Mouse (Mus musculus): ENCODE measurements around the gene Ugt2b35. TPM values are rescaled to one million over a fixed set of nuclear protein-coding genes. Genes with fewer than 3 reads are reported as not detected.

The Ugt2b35 gene
- polyA plus RNA-seq, 1 experiment from 2014 or later, result not detected

Other genes with a start within 250 kb of the Ugt2b35 start
- 51.2 and 57.9 TPM in 2 replicates for gene Ythdc1, start 196.6 kb upstream of the Ugt2b35 start, polyA plus RNA-seq (2014; fragmentation: Nextera tagmentation; extraction: Ambion mirVana)
- not detected in 2 replicates for gene Ugt2b34, start 93.9 kb upstream of the Ugt2b35 start, polyA plus RNA-seq (2014; fragmentation: Nextera tagmentation; extraction: Ambion mirVana)
- not detected in 2 replicates for gene Ugt2b1, start 74.3 kb upstream of the Ugt2b35 start, polyA plus RNA-seq (2014; fragmentation: Nextera tagmentation; extraction: Ambion mirVana)
- not detected in 2 replicates for gene Ugt2b36, start 91.7 kb downstream of the Ugt2b35 start, polyA plus RNA-seq (2014; fragmentation: Nextera tagmentation; extraction: Ambion mirVana)
- not detected in 2 replicates for gene Ugt2b5, start 139.5 kb downstream of the Ugt2b35 start, polyA plus RNA-seq (2014; fragmentation: Nextera tagmentation; extraction: Ambion mirVana)

Measured in forebrain, embryonic 11.5 days (tissue).